11 mouse cellular contexts compared by ENCODE assay signal in genomic region chr15:51634726-51635125, GRCm38 (mm10).
DNase-seq lines count a peak whose midpoint lies in the region; ATAC-seq and TF ChIP-seq lines count a peak whose summit lies in the region.
"Had no signal": no experiment of that assay in that cellular context is flagged by ENCODE, and none has a peak within 500 bp of the region (broad histone marks: within the 10 kb centered on the region; RNA-seq: fewer than 3 reads in every experiment).

No protein-coding gene starts in this region.

- no peak for ATAC-seq in lung, embryonic 14.5 days (ENCODE audit: insufficient read depth)
- no peak for ATAC-seq in limb, embryonic 13.5 days (ENCODE audit: low FRiP score, low read depth)
- no peak for ATAC-seq in stomach, embryonic 15.5 days (ENCODE audit: insufficient read depth, low FRiP score, low read depth)

- H3K4me1 ChIP-seq in cerebellum, adult 2 months (ENCODE audit: control insufficient read depth, insufficient read depth, low read length) = no peaks in the 10 kb centered on the region
- H3K4me1 ChIP-seq in lung, embryonic 14.5 days (ENCODE audit: insufficient read depth) = no peaks in the 10 kb centered on the region
- H3K4me1 ChIP-seq in limb, embryonic 13.5 days = peaks cover 21% of the 10 kb centered on the region
- no peaks in the 10 kb centered on the region for H3K4me1 ChIP-seq in stomach, embryonic 15.5 days

- TF ChIP-seq CTCF in cerebellum, adult 2 months (IDR thresholded peaks at IDR 0.05; ENCODE audit: borderline replicate concordance, insufficient read depth, low read depth, low read length) = no peak
- TF ChIP-seq CTCF in lung, embryonic 14.5 days (IDR thresholded peaks at IDR 0.05; ENCODE audit: low read depth) = no peak

- H3K4me3 ChIP-seq in cerebellum, adult 2 months (replicated peaks; ENCODE audit: insufficient read depth, low read depth, low read length) = peak overlapping the region; percentile 8
- H3K4me3 ChIP-seq in lung, embryonic 14.5 days (ENCODE audit: low read depth, low read length) = no peak overlapping the region
- H3K4me3 ChIP-seq in limb, embryonic 13.5 days = no peak overlapping the region
- no peak overlapping the region for H3K4me3 ChIP-seq in stomach, embryonic 15.5 days (replicated peaks)

- H3K9me3 ChIP-seq in lung, embryonic 14.5 days (ENCODE audit: low read depth, low read length) = no peaks in the 10 kb centered on the region
- H3K9me3 ChIP-seq in limb, embryonic 13.5 days = no peaks in the 10 kb centered on the region
- H3K9me3 ChIP-seq in stomach, embryonic 15.5 days = no peaks in the 10 kb centered on the region

- H3K27ac ChIP-seq in cerebellum, adult 2 months (ENCODE audit: insufficient read depth, low read length) = no peak overlapping the region
- H3K27ac ChIP-seq in lung, embryonic 14.5 days (ENCODE audit: low read depth) = no peak overlapping the region
- no peak overlapping the region for H3K27ac ChIP-seq in limb, embryonic 13.5 days
- no peak overlapping the region for H3K27ac ChIP-seq in stomach, embryonic 15.5 days
- H3K27ac ChIP-seq: liver, embryonic 14.5 days had no signal

- 19% methylated on average over 7 of the region's 7 CpGs for WGBS in cerebellum, adult 2 months
- WGBS in lung, embryonic 14.5 days = 48% methylated on average over 7 of the region's 7 CpGs
- WGBS in limb, embryonic 13.5 days = 44% methylated on average over 7 of the region's 7 CpGs
- WGBS in stomach, embryonic 15.5 days = 43% methylated on average over 7 of the region's 7 CpGs

- peak overlapping the region; percentile 7; the same call in 1 of the 2 replicates for H3K4me2 ChIP-seq in lung, embryonic 14.5 days
- H3K4me2 ChIP-seq in limb, embryonic 13.5 days (replicated peaks) = peak overlapping the region; percentile 34
- 0 out of 2 replicates have a peak overlapping the region, but pooled peaks have one; percentile 14 for H3K4me2 ChIP-seq in stomach, embryonic 15.5 days

- H3K9ac ChIP-seq in lung, embryonic 14.5 days = no peak overlapping the region
- no peak overlapping the region for H3K9ac ChIP-seq in limb, embryonic 13.5 days
- H3K9ac ChIP-seq in stomach, embryonic 15.5 days = no peak overlapping the region
- H3K9ac ChIP-seq: liver, embryonic 14.5 days had no signal

- H3K36me3 ChIP-seq in lung, embryonic 14.5 days (ENCODE audit: insufficient read depth) = no peaks in the 10 kb centered on the region
- no peaks in the 10 kb centered on the region for H3K36me3 ChIP-seq in limb, embryonic 13.5 days
- H3K36me3 ChIP-seq in stomach, embryonic 15.5 days = no peaks in the 10 kb centered on the region

- no peak for TF ChIP-seq POLR2A in cerebellum, adult 2 months (IDR thresholded peaks at IDR 0.05; ENCODE audit: borderline replicate concordance, insufficient read depth, low read length)

- no peaks in the 10 kb centered on the region for H3K27me3 ChIP-seq in cerebellum, adult 2 months (ENCODE audit: control insufficient read depth, insufficient read depth, low read length)
- H3K27me3 ChIP-seq in lung, embryonic 14.5 days (ENCODE audit: insufficient read depth, low read length) = no peaks in the 10 kb centered on the region
- H3K27me3 ChIP-seq in limb, embryonic 13.5 days = 0 out of 2 replicates have a peak, but pooled peaks cover 2% of the 10 kb centered on the region
- no peaks in the 10 kb centered on the region for H3K27me3 ChIP-seq in stomach, embryonic 15.5 days (replicated peaks)

- DNase-seq in cerebellum, adult 2 months = peak; percentile 6 to 10
- no peak for DNase-seq in cerebellum, adult 11 months
- peak; percentile 46 for DNase-seq in lung, embryonic 14.5 days
- DNase-seq in lung, postnatal 25 days (ENCODE audit: low spot score) = no peak
- DNase-seq in left cerebral cortex, adult 8-10 months (ENCODE audit: low spot score in 2 of 2) = no peak
- no peak for DNase-seq in right cerebral cortex, adult 18-20 months
- DNase-seq: adrenal gland, postnatal 14 days; gastrocnemius, postnatal 25 days had no signal

Comparison
In these comparisons a context has a peak if more than half of its experiments do, and no peak if none do; other contexts are left out.
1. DNase-seq: peak in cerebellum, adult 2 months (2 of 2) and lung, embryonic 14.5 days (single experiment); none in cerebellum, adult 11 months (single experiment), lung, postnatal 25 days (single experiment), left cerebral cortex, adult 8-10 months (0 of 2) and right cerebral cortex, adult 18-20 months (single experiment).
2. Peak in every context shown above with its lines, with median percentiles within 50 percentile points of each other: H3K4me2 ChIP-seq.